Mouse (Mus musculus) olfactory bulb, adult 2 months (tissue): ENCODE measurements around the gene Jak2.

Experiments used
- CTCF ChIP-seq: fragments of 200-500 bp; IDR thresholded peaks from 2 replicates; pipeline ENCODE4 v1.5.1; 2012; ENCODE audit warnings: low read depth, mild to moderate bottlenecking, low read length, moderate library complexity; ENCODE audit not compliant: insufficient read depth
- POLR2A ChIP-seq: fragments of 200-500 bp; IDR thresholded peaks from 2 replicates; pipeline ENCODE4 v1.6.1; 2012; ENCODE audit warnings: mild to moderate bottlenecking, low read depth, low read length, moderate library complexity; ENCODE audit not compliant: insufficient read depth

GRCm38 (mm10) chr19:29203337-29203736 is 48.3 kb upstream of the Jak2 start:
- TF ChIP-seq CTCF (no peak), POLR2A (no peak)
